Mouse (Mus musculus): ENCODE results near the gene Flt3l.

Flt3l gene

DNA sequence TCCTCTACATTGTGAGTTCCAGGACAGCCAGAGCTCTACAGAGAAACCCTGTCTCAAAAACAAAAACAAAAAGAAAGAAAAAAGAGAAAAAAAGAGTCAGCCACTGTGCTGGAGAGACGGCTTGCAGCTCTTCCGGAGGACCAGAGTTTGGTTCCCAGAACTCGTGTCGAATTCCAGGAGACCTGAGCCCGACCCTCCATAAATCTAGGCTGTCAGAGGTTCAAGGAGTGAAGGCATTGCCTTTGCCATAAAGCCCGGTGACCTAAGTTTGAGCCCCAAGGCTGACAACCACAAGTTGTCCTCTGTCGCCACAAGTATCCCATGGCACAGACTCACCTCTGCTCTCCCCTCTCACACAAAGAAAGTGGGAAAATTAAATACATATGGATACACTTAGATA is 42.1 kb downstream of the Flt3l start:
- H3K36me3 ChIP-seq (ENCODE audit: control insufficient read depth, insufficient read depth, low read length, poor library complexity, severe bottlenecking) = no peaks in the 10 kb centered on the region
- no peak for DNase-seq (ENCODE audit: low read depth, low spot score)
- no peaks in the 10 kb centered on the region for H3K27me3 ChIP-seq (ENCODE audit: control insufficient read depth, insufficient read depth, low read length, poor library complexity, severe bottlenecking)

DNA sequence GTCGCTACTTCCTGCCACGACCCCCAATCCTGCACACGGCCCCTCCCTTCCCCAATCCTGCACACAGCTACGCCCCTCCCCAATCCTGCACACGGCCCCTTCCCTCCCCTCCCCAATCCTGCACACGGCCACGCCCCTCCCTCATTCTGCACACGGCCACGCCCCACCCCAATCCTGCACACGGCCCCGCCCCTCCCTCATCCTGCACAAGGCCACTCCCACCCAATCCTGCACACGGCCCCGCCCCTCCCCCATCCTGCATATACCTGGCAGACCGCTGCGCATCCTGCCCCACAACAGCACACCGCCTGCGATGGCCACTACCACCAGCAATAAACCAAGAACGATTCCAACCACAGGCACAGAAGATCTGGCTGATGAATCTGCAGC is 42.7 kb downstream of the Flt3l start:
- DNase-seq (ENCODE audit: low read depth, low spot score) = no peak
- no peaks in the 10 kb centered on the region for H3K36me3 ChIP-seq (ENCODE audit: control insufficient read depth, insufficient read depth, low read length, poor library complexity, severe bottlenecking)
- H3K27me3 ChIP-seq (ENCODE audit: control insufficient read depth, insufficient read depth, low read length, poor library complexity, severe bottlenecking) = no peaks in the 10 kb centered on the region

DNA sequence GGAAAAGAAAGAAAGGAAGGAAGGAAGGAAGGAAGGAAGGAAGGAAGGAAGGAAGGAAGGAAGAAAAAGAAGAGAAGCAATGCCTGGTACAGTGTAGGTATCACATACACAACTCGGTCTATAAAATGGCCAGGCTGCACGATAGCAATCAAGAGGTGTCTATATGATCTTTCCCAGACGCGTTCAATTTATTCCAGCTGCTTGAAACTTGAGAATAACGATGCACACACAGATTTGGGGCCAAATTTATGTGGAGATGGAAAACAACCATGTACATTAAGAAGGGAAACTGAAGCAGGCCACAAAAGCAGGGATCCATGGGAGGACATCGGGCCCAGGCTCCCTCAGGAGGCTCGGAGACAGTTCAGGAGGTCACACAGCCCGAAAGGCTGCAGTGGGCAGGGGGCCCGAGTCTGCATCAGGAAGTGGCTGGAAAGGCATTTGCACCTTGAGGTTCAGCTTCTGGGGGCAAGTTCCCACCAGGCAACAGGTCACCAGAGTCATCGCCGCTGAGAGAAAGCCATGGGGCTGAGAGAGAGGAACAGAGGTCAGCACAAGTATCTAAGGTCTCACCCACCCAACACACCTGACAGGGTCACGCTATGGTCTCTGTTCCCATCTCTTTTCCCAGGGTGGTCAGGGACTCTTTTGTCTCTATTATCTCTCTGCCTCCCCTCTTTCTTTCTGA is 43.3 kb downstream of the Flt3l start:
- Histone ChIP-seq H3K36me3 (ENCODE audit: control insufficient read depth, insufficient read depth, low read length, poor library complexity, severe bottlenecking) (no peaks in the 10 kb centered on the region), H3K27me3 (ENCODE audit: control insufficient read depth, insufficient read depth, low read length, poor library complexity, severe bottlenecking) (no peaks in the 10 kb centered on the region)
- DNase-seq (ENCODE audit: low read depth, low spot score) = no peak

DNA sequence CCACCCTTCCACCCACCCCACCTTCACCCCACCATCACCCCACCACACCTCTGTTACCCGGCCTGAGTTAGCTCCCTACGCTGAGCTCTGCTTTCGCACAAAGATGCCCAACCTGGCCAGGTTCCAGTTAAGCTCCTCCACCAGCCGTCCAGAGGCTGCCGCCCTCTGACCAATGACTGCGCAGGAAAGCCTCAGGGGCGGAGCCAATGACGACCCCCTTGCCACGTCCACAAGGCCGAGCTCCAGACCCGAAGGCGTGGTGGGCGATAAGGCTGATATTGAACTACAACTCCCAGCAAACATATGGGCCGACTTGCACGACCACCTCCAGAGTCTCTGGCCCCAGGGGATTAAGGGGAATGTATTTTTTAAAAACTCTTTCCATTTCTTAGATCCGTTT is 44.2 kb downstream of the Flt3l start, which contains the start of gene Rcn3:
Gene Rcn3 (minus strand): TSS at position 174 of the 400 bp plus-strand sequence.
- DNase-seq (ENCODE audit: low read depth, low spot score) = peak; percentile 40
- no peaks in the 10 kb centered on the region for H3K27me3 ChIP-seq (ENCODE audit: control insufficient read depth, insufficient read depth, low read length, poor library complexity, severe bottlenecking)

DNA sequence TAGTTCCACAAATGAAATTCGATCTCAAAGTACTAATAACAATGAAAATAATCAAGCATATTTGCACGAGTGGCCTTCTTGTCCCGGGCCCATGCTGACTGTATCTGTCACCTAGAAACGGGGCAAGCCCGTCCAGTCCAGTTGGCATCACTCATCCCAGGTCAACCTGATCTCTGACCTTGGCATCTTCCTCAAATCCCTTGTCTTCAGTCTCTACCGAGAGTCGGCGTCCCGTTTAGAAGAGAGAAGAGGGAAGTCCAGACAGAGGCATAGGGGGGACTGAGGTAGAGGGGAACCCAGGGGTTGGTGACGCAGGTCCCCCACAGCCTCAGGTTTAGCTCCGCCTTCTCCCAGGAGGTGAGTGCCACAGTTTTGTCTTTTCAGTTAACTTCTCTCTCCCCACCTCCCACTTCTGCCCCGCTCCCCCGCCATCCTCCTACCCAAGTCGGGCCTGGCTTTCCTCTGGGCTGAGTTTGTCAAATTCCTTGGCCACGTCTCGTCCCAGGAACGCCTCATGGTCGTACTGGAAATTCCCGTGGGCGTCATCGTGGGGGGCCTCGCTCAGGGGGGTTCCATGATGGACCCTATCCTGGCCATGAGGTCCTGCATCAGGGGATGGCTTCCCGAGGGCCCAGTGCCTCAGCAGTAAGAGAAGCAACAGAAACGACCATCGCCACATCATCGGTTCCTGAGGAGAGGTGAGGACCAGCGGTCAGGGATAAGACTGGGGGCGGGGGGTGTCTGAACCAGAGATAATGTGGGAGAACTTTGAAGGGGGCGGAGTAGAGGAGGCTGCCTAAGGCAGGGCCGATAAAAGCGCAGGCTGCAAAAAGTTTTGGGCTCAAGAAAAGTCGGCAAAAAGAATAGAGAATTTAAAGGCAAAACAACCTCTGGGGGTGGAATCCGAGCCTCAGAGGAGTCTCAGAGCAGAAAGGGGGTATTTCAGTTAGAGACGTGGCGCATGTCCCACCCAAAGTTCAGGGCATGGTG is 44.9 kb downstream of the Flt3l start:
- H3K36me3 ChIP-seq (ENCODE audit: control insufficient read depth, insufficient read depth, low read length, poor library complexity, severe bottlenecking) = no peaks in the 10 kb centered on the region
- DNase-seq (ENCODE audit: low read depth, low spot score) = peak; percentile 64
- H3K27me3 ChIP-seq (ENCODE audit: control insufficient read depth, insufficient read depth, low read length, poor library complexity, severe bottlenecking) = no peaks in the 10 kb centered on the region

More for the DNA sequence above, 44.2 kb downstream of the Flt3l start, which contains the start of gene Rcn3:
- no peaks in the 10 kb centered on the region for H3K36me3 ChIP-seq (ENCODE audit: control insufficient read depth, insufficient read depth, low read length, poor library complexity, severe bottlenecking)

DNA sequence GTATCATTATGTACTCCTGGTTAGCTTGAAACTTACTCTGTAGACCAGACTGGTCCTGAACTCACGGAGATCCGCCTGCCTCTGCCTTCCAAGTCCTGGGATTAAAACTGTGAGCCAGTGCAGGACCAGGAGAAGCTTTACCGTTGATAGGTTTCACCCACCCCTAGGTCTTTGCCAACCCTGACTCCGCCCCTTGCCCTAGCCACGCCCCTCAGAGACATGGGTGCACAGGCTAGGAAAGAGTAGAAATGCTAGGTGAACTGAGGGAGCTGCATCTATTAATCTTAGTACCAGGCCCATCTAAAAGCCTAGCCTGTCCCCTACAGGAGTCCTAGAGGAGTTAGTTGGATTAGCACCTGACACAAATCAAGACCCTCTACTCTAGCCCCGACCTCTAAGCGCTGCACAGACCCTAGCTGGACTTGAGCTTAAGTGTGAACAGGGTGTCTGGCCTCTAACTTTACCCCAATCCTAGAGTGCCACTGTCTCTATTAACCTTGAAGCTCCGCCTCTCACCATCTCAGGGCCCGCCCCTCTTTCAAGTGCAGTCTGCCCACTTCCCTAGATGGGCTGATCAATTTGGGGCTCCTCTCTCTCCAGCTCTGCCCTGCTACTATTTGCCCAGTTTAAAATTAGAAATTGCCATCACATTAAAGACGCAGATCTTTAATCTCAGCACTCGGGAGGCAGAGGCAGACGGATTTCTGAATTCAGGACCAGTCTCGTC is 45.8 kb downstream of the Flt3l start:
- Histone ChIP-seq H3K36me3 (ENCODE audit: control insufficient read depth, insufficient read depth, low read length, poor library complexity, severe bottlenecking) (no peaks in the 10 kb centered on the region), H3K27me3 (ENCODE audit: control insufficient read depth, insufficient read depth, low read length, poor library complexity, severe bottlenecking) (no peaks in the 10 kb centered on the region)
- peak; percentile 50 for DNase-seq (ENCODE audit: low read depth, low spot score)

DNA sequence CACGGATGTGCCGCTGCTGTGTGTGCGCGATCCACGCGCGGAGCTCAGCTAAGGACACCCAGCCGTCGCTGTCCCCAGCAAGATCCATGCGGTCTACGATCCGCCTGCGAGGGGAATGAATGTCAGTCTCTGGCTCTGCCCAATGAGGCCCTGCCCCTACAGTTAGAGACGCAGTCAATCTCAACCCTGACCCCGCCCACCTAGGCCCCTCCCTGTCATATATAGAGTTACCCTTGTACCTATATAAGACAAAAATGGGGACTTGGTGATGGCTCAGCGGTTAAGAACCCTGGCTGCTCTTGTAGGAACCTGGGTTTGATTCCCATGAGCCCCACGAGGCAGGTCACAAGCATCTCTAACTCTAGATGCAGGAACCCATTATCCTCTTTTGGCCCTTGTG is 47.6 kb downstream of the Flt3l start:
- Histone ChIP-seq H3K36me3 (ENCODE audit: control insufficient read depth, insufficient read depth, low read length, poor library complexity, severe bottlenecking) (no peaks in the 10 kb centered on the region), H3K27me3 (ENCODE audit: control insufficient read depth, insufficient read depth, low read length, poor library complexity, severe bottlenecking) (no peaks in the 10 kb centered on the region)
- DNase-seq (ENCODE audit: low read depth, low spot score) = no peak

DNA sequence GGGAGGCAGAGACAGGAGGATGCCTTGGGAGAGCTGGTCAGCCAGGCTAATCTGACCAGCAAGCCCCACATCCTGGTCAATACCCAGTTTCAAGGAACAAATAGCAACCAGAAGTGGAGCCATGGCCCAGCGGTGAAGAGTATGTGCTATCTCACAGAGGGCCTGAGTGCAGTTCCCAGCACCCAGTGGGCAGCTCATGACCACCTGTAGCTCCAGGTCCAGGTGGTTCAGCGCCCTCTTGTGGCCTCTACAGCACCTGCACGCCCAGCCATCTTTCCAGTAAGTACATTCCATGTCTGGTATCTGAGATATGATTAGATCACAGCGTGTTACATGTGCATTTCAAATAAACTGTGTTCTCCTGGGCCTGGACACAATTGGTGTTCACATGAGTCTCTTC is 50.1 kb downstream of the Flt3l start:
- Histone ChIP-seq H3K36me3 (ENCODE audit: control insufficient read depth, insufficient read depth, low read length, poor library complexity, severe bottlenecking) (no peaks in the 10 kb centered on the region), H3K27me3 (ENCODE audit: control insufficient read depth, insufficient read depth, low read length, poor library complexity, severe bottlenecking) (no peaks in the 10 kb centered on the region)
- DNase-seq (ENCODE audit: low read depth, low spot score) = no peak

DNA sequence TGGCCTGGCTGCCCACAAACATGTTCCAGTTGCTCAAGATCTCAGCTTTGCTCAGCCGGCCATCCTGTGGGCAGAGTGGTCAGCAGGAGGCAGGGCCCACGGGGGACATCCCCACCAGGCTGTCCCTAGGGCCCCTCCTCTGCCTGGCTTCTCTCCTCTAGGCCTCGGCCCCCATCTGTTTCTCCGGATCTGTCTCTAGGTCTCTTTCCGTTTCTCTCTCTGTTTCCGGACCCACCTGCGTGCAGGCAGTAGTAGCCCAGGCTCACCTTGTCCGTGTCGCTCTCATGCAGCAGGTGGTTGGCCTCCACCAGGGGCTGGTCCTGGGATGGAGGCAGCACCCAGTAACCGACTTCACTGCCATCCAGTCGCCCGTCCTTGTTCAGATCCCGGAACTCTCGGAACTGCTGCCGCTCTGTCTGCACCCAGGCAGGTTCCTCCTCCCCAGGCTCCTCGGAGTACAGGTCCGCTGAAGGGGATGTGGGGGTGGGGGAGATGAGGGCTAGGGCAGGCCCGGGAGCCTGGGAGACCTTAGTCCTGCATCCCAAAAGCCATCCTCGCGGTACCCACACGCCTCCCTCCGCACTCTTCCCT is 52.8 kb downstream of the Flt3l start:
- no peak for DNase-seq (ENCODE audit: low read depth, low spot score)
- no peaks in the 10 kb centered on the region for H3K27me3 ChIP-seq (ENCODE audit: control insufficient read depth, insufficient read depth, low read length, poor library complexity, severe bottlenecking)
- no peaks in the 10 kb centered on the region for H3K36me3 ChIP-seq (ENCODE audit: control insufficient read depth, insufficient read depth, low read length, poor library complexity, severe bottlenecking)

DNA sequence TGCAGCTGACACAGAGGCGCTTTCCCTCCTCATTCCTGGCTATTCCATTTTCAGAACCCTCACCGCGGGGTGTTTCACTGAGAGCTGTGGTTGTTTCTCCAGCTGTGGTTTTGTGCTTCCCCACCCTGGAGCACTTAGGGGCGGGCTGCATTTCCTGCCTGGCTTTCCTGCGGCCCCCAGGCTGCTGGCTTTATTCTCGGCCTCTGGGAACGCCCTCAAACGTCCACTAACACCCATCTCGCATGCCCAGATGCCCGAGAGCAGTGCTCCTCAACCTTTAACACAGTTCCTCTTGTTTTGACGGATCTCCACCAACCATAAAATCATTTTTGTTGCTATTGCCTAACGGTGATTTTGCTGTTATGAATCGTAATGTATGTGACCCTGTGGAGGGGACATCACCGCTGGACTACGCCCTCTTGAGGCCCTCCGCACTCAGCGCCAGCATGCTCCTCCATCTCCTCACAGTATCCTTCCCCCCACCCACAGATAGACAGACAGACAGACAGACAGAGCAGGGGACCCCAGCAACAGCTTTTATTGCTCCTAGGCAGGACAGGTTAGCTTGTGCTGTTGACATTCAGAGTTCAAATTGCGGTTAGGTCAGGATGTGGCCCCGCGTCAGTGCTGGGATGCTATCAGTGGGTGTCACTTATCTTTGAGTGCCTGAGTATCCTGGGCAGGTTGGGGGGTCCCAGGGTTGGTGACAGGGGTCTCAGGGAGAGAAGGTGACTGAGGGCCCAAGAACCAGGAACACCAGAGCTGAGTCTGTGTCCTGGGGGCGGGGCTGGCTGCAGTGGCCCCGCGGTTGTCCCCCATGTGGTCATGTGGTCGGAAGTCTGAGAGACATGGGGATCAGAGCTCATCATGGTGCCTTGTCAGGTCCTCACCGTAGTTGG is 53.6 kb downstream of the Flt3l start:
- Histone ChIP-seq H3K36me3 (ENCODE audit: control insufficient read depth, insufficient read depth, low read length, poor library complexity, severe bottlenecking) (no peaks in the 10 kb centered on the region), H3K27me3 (ENCODE audit: control insufficient read depth, insufficient read depth, low read length, poor library complexity, severe bottlenecking) (no peaks in the 10 kb centered on the region)
- peak; percentile 63 for DNase-seq (ENCODE audit: low read depth, low spot score)

DNA sequence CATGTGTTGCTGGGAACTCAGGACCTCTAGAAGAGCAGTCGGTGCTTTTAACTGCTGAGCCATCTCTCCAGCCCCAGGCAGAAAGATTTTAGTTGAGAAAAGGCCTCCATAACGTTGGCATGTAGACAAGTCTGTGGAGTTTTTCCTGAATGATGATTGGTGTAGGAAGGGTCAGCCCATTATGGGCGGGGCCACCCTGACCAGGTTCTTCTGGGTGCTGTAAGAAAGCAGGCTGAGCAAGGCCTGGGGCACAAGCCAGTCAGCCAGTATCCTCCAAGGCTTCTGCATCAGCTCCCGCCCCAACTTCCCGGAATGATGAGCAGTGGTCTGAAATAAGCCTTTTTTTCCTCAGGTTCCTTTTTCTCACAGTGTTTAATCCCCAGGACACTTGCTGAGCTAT is 55.2 kb downstream of the Flt3l start:
- peaks cover 9% of the 10 kb centered on the region for H3K36me3 ChIP-seq (ENCODE audit: control insufficient read depth, insufficient read depth, low read length, poor library complexity, severe bottlenecking)
- no peaks in the 10 kb centered on the region for H3K27me3 ChIP-seq (ENCODE audit: control insufficient read depth, insufficient read depth, low read length, poor library complexity, severe bottlenecking)
- DNase-seq (ENCODE audit: low read depth, low spot score) = no peak

DNA sequence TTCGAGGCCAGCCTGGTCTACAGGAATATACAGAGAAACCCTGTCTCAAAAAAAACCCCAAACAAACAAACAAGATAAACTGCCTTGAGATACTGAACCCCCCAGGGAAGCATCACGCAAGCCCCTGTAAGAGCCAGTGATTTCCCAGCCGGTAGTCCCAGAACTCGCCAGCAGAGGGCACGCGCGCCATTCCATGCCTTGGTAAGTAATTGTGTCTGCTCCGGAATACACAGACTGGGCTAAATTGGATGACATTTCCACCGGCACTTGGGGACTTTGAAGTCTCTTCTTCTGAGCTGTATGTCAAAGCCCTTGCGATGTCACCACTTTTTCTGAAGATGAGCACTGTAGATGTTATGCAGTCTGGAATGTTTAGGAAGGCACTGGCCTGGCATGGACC is 56.4 kb downstream of the Flt3l start:
- H3K36me3 ChIP-seq (ENCODE audit: control insufficient read depth, insufficient read depth, low read length, poor library complexity, severe bottlenecking) = peaks cover 9% of the 10 kb centered on the region
- peak; percentile 93 for DNase-seq (ENCODE audit: low read depth, low spot score)
- no peaks in the 10 kb centered on the region for H3K27me3 ChIP-seq (ENCODE audit: control insufficient read depth, insufficient read depth, low read length, poor library complexity, severe bottlenecking)
